Mouse (Mus musculus): ENCODE data around the gene Tmem63a. TPM values are rescaled to one million over a fixed set of nuclear protein-coding genes. Genes with fewer than 3 reads are reported as not detected.

Tmem63a gene
- polyA plus RNA-seq, 1 experiment from 2014 or later = 11.8 TPM

DNA sequence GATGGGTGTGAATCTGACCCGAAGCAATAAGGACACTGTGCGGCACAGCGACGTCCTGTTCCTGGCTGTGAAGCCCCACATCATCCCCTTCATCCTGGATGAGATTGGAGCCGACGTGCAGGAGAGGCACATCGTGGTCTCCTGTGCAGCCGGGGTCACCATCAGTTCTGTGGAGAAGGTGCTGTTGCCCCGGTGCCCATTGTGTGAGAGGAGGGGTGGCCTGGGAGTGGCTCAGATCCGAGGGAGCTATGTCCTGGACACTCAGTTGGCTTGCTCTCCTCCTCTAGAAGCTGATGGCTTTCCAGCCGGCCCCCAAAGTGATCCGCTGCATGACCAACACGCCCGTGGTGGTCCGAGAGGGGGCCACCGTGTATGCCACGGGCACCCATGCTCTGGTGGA lies 36.3 kb upstream of the Tmem63a start:
- H3K27me3 ChIP-seq (ENCODE audit: insufficient read depth, low read length) = no peaks in the 10 kb centered on the region
- peaks cover 29% of the 10 kb centered on the region for H3K36me3 ChIP-seq (ENCODE audit: insufficient read depth, low read length)
- no peak for ATAC-seq (ENCODE audit: low FRiP score, low TSS enrichment)
- H3K4me1 ChIP-seq (ENCODE audit: insufficient read depth, low read length) = peaks cover 18% of the 10 kb centered on the region
- 92% methylated on average over 17 of the region's 17 CpGs for WGBS
- H3K27ac ChIP-seq (ENCODE audit: low read length) = no peak overlapping the region
- no peak overlapping the region for H3K9ac ChIP-seq (replicated peaks; ENCODE audit: low read length)
- no peak overlapping the region; the same call in 1 of the 2 replicates for H3K4me2 ChIP-seq (replicated peaks; ENCODE audit: low read depth, low read length)
- H3K4me3 ChIP-seq (ENCODE audit: low read length) = no peak overlapping the region
- no peaks in the 10 kb centered on the region for H3K9me3 ChIP-seq (ENCODE audit: low read length)

- Histone ChIP-seq H3K36me3 (ENCODE audit: insufficient read depth, low read length) (peaks cover 29% of the 10 kb centered on the region), H3K4me3 (ENCODE audit: low read length) (no peak overlapping the region), H3K27ac (ENCODE audit: low read length) (no peak overlapping the region), H3K9me3 (ENCODE audit: low read length) (no peaks in the 10 kb centered on the region), H3K4me2 (replicated peaks; ENCODE audit: low read depth, low read length) (no peak overlapping the region), H3K4me1 (ENCODE audit: insufficient read depth, low read length) (peaks cover 18% of the 10 kb centered on the region), H3K9ac (replicated peaks; ENCODE audit: low read length) (no peak overlapping the region), H3K27me3 (ENCODE audit: insufficient read depth, low read length) (no peaks in the 10 kb centered on the region)
- WGBS = 92% methylated on average over 24 of the region's 24 CpGs
- ATAC-seq (ENCODE audit: low FRiP score, low TSS enrichment) = no peak
Measured at GRCm38 (mm10) chr1:180906461-180907147, 35.5 kb upstream of the Tmem63a start.

- Histone ChIP-seq H3K27me3 (ENCODE audit: insufficient read depth, low read length) (no peaks in the 10 kb centered on the region), H3K4me3 (ENCODE audit: low read length) (no peak overlapping the region), H3K9ac (replicated peaks; ENCODE audit: low read length) (no peak overlapping the region), H3K4me2 (replicated peaks; ENCODE audit: low read depth, low read length) (no peak overlapping the region), H3K9me3 (ENCODE audit: low read length) (no peaks in the 10 kb centered on the region), H3K27ac (ENCODE audit: low read length) (no peak overlapping the region), H3K36me3 (ENCODE audit: insufficient read depth, low read length) (peaks cover 26% of the 10 kb centered on the region), H3K4me1 (ENCODE audit: insufficient read depth, low read length) (no peaks in the 10 kb centered on the region)
- no peak for ATAC-seq (ENCODE audit: low FRiP score, low TSS enrichment)
- 51% methylated on average over 8 of the region's 8 CpGs for WGBS
Measured at GRCm38 (mm10) chr1:180911138-180911537, 31.0 kb upstream of the Tmem63a start.

GRCm38 (mm10) chr1:180911653-180912287 lies 30.4 kb upstream of the Tmem63a start:
- 0 out of 2 replicates have a peak overlapping the region, but pooled peaks have one; percentile 13 for H3K4me2 ChIP-seq (replicated peaks; ENCODE audit: low read depth, low read length)

DNA sequence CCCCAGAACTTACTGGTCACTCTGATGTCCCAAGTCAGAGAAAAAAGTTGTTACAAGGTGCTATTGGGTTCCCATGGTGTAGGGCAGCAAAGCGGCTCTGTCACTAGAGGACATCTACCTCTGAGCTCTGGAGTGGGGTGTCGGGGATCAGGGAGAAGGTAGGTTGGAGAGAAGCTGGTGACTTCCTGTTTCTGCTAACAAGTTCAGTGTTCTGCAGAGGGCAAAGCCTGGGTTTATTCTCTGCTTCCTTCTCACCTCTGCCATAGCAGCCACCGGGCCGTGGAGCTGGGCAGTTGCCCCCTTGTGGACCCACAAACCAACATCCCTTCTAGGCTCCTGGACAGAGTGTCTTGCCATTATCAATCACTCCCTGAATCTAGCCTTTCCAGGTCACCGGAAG lies 29.4 kb upstream of the Tmem63a start:
- Histone ChIP-seq H3K9me3 (ENCODE audit: low read length) (no peaks in the 10 kb centered on the region), H3K27ac (ENCODE audit: low read length) (no peak overlapping the region), H3K27me3 (ENCODE audit: insufficient read depth, low read length) (no peaks in the 10 kb centered on the region), H3K4me1 (ENCODE audit: insufficient read depth, low read length) (no peaks in the 10 kb centered on the region), H3K36me3 (ENCODE audit: insufficient read depth, low read length) (peaks cover 11% of the 10 kb centered on the region), H3K4me3 (ENCODE audit: low read length) (no peak overlapping the region), H3K4me2 (replicated peaks; ENCODE audit: low read depth, low read length) (no peak overlapping the region), H3K9ac (replicated peaks; ENCODE audit: low read length) (no peak overlapping the region)
- no peak for ATAC-seq (ENCODE audit: low FRiP score, low TSS enrichment)
- WGBS = 72% methylated on average over 5 of the region's 5 CpGs

More at GRCm38 (mm10) chr1:180911653-180912287, 30.4 kb upstream of the Tmem63a start:
- Histone ChIP-seq H3K27ac (ENCODE audit: low read length) (no peak overlapping the region), H3K9ac (replicated peaks; ENCODE audit: low read length) (no peak overlapping the region), H3K4me3 (ENCODE audit: low read length) (no peak overlapping the region), H3K9me3 (ENCODE audit: low read length) (no peaks in the 10 kb centered on the region), H3K27me3 (ENCODE audit: insufficient read depth, low read length) (no peaks in the 10 kb centered on the region), H3K4me1 (ENCODE audit: insufficient read depth, low read length) (no peaks in the 10 kb centered on the region), H3K36me3 (ENCODE audit: insufficient read depth, low read length) (peaks cover 21% of the 10 kb centered on the region)
- ATAC-seq (ENCODE audit: low FRiP score, low TSS enrichment) = no peak
- 43% methylated on average over 19 of the region's 20 CpGs for WGBS

- Histone ChIP-seq H3K9me3 (ENCODE audit: low read length) (no peaks in the 10 kb centered on the region), H3K27ac (ENCODE audit: low read length) (no peak overlapping the region), H3K4me1 (ENCODE audit: insufficient read depth, low read length) (no peaks in the 10 kb centered on the region), H3K27me3 (ENCODE audit: insufficient read depth, low read length) (no peaks in the 10 kb centered on the region), H3K4me2 (replicated peaks; ENCODE audit: low read depth, low read length) (no peak overlapping the region), H3K36me3 (ENCODE audit: insufficient read depth, low read length) (0 out of 2 replicates have a peak, but pooled peaks cover under 1% of the 10 kb centered on the region), H3K9ac (replicated peaks; ENCODE audit: low read length) (no peak overlapping the region), H3K4me3 (ENCODE audit: low read length) (no peak overlapping the region)
- no peak for ATAC-seq (ENCODE audit: low FRiP score, low TSS enrichment)
- WGBS = 62% methylated on average over 4 of the region's 4 CpGs
Measured at GRCm38 (mm10) chr1:180913797-180914196, 28.3 kb upstream of the Tmem63a start.

DNA sequence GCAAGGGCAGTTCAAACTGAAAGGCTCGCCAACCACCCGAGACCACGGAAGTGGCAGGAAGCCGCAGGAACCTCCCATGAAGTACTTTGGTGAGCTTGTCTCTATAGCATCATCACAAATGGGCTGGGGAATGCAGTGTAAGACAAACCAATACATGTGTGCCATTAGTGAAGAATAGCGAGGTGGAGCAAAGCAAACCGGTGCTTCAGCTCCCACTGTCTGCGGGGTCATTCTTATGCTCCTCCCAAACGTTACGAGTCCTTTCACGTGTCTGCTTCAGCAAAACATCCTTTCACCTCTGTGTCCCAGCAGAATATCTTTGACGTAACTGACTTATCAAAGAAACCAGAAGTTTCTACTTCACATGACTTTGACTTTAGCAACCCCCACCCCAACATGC lies 25.7 kb upstream of the Tmem63a start:
- WGBS = 88% methylated on average over 11 of the region's 11 CpGs
- H3K4me2 ChIP-seq (replicated peaks; ENCODE audit: low read depth, low read length) = no peak overlapping the region
- no peak overlapping the region for H3K9ac ChIP-seq (replicated peaks; ENCODE audit: low read length)
- H3K36me3 ChIP-seq (ENCODE audit: insufficient read depth, low read length) = no peaks in the 10 kb centered on the region
- no peak overlapping the region for H3K4me3 ChIP-seq (ENCODE audit: low read length)
- H3K4me1 ChIP-seq (ENCODE audit: insufficient read depth, low read length) = no peaks in the 10 kb centered on the region
- ATAC-seq (ENCODE audit: low FRiP score, low TSS enrichment) = no peak
- H3K27me3 ChIP-seq (ENCODE audit: insufficient read depth, low read length) = no peaks in the 10 kb centered on the region
- H3K27ac ChIP-seq (ENCODE audit: low read length) = no peak overlapping the region
- no peaks in the 10 kb centered on the region for H3K9me3 ChIP-seq (ENCODE audit: low read length)

- Histone ChIP-seq H3K9me3 (ENCODE audit: low read length) (no peaks in the 10 kb centered on the region), H3K9ac (replicated peaks; ENCODE audit: low read length) (no peak overlapping the region), H3K27ac (ENCODE audit: low read length) (no peak overlapping the region), H3K4me3 (ENCODE audit: low read length) (no peak overlapping the region), H3K4me1 (ENCODE audit: insufficient read depth, low read length) (no peaks in the 10 kb centered on the region), H3K4me2 (replicated peaks; ENCODE audit: low read depth, low read length) (no peak overlapping the region), H3K27me3 (ENCODE audit: insufficient read depth, low read length) (no peaks in the 10 kb centered on the region), H3K36me3 (ENCODE audit: insufficient read depth, low read length) (no peaks in the 10 kb centered on the region)
- WGBS = 53% methylated on average over 1 of the region's 1 CpGs
- no peak for ATAC-seq (ENCODE audit: low FRiP score, low TSS enrichment)
Measured at GRCm38 (mm10) chr1:180917053-180917452, 25.1 kb upstream of the Tmem63a start.

GRCm38 (mm10) chr1:180919686-180920085 lies 22.5 kb upstream of the Tmem63a start:
- H3K27ac ChIP-seq (ENCODE audit: low read length) = no peak overlapping the region
- no peak overlapping the region for H3K9ac ChIP-seq (replicated peaks; ENCODE audit: low read length)
- H3K4me2 ChIP-seq (replicated peaks; ENCODE audit: low read depth, low read length) = no peak overlapping the region
- no peak overlapping the region for H3K4me3 ChIP-seq (ENCODE audit: low read length)
- H3K9me3 ChIP-seq (ENCODE audit: low read length) = no peaks in the 10 kb centered on the region
- H3K36me3 ChIP-seq (ENCODE audit: insufficient read depth, low read length) = no peaks in the 10 kb centered on the region
- H3K4me1 ChIP-seq (ENCODE audit: insufficient read depth, low read length) = no peaks in the 10 kb centered on the region
- 42% methylated on average over 8 of the region's 8 CpGs for WGBS
- no peak for ATAC-seq (ENCODE audit: low FRiP score, low TSS enrichment)
- no peaks in the 10 kb centered on the region for H3K27me3 ChIP-seq (ENCODE audit: insufficient read depth, low read length)

Measured in kidney, embryonic 16.5 days (tissue).